Mouse (Mus musculus): ENCODE results near the gene Agxt.

Gene Agxt

GRCm38 (mm10) chr1:93135036-93135526 lies at the start of gene Agxt:
TSS of gene Agxt (plus strand) at chr1:93135240.
- DNase-seq (ENCODE audit: low spot score in 2 of 2) = no peak

- DNase-seq (ENCODE audit: low spot score in 2 of 2) = no peak
These were observed 42.5 kb upstream of the Agxt start for GRCm38 (mm10) chr1:93092582-93092981.

GRCm38 (mm10) chr1:93098956-93099355 lies 36.1 kb upstream of the Agxt start:
- no peak for DNase-seq (ENCODE audit: low spot score in 2 of 2)

GRCm38 (mm10) chr1:93100243-93100575 lies 34.8 kb upstream of the Agxt start:
- DNase-seq (ENCODE audit: low spot score in 2 of 2) = no peak

- no peak for DNase-seq (ENCODE audit: low spot score in 2 of 2)
These were observed 34.2 kb upstream of the Agxt start for GRCm38 (mm10) chr1:93100576-93101491.

- DNase-seq (ENCODE audit: low spot score in 2 of 2) = no peak
These were observed 33.4 kb upstream of the Agxt start, which contains the start of gene Kif1a for GRCm38 (mm10) chr1:93101571-93102061. TSS of gene Kif1a (minus strand) at chr1:93101951.

- DNase-seq (ENCODE audit: low spot score in 2 of 2) = no peak
These were observed 32.3 kb upstream of the Agxt start for GRCm38 (mm10) chr1:93102700-93103099.

- peak; percentile 8 to 14 for DNase-seq (ENCODE audit: low spot score in 2 of 2)
These were observed 20.2 kb upstream of the Agxt start for GRCm38 (mm10) chr1:93114713-93115463.

GRCm38 (mm10) chr1:93115471-93115870 lies 19.6 kb upstream of the Agxt start:
- DNase-seq (ENCODE audit: low spot score in 2 of 2) = no peak

- DNase-seq (ENCODE audit: low spot score in 2 of 2) = no peak
These were observed 16.2 kb upstream of the Agxt start for GRCm38 (mm10) chr1:93118816-93119215.

- DNase-seq (ENCODE audit: low spot score in 2 of 2) = no peak
These were observed 11.7 kb upstream of the Agxt start for GRCm38 (mm10) chr1:93123179-93123854.

GRCm38 (mm10) chr1:93124066-93124465 lies 11.0 kb upstream of the Agxt start:
- DNase-seq (ENCODE audit: low spot score in 2 of 2) = no peak

- DNase-seq (ENCODE audit: low spot score in 2 of 2) = no peak
These were observed 9.8 kb upstream of the Agxt start for GRCm38 (mm10) chr1:93125256-93125655.

- DNase-seq (ENCODE audit: low spot score in 2 of 2) = no peak
These were observed 6.8 kb upstream of the Agxt start for GRCm38 (mm10) chr1:93128209-93128608.

GRCm38 (mm10) chr1:93128710-93129349 lies 6.2 kb upstream of the Agxt start:
- DNase-seq (ENCODE audit: low spot score in 2 of 2) = no peak

- DNase-seq (ENCODE audit: low spot score in 2 of 2) = no peak
These were observed 4.6 kb upstream of the Agxt start for GRCm38 (mm10) chr1:93130242-93130983.

- DNase-seq (ENCODE audit: low spot score in 2 of 2) = no peak
These were observed 2.4 kb upstream of the Agxt start for GRCm38 (mm10) chr1:93132676-93133075.

- DNase-seq (ENCODE audit: low spot score in 2 of 2) = no peak
These were observed 3.5 kb downstream of the Agxt start for GRCm38 (mm10) chr1:93138534-93138933.

- DNase-seq (ENCODE audit: low spot score in 2 of 2) = no peak
These were observed 4.7 kb downstream of the Agxt start for GRCm38 (mm10) chr1:93139713-93140112.

- DNase-seq (ENCODE audit: low spot score in 2 of 2) = no peak
These were observed 7.8 kb downstream of the Agxt start for GRCm38 (mm10) chr1:93142871-93143270.

- DNase-seq (ENCODE audit: low spot score in 2 of 2) = no peak
These were observed 9.1 kb downstream of the Agxt start for GRCm38 (mm10) chr1:93144176-93144575.

Data from natural killer cell, adult 2 months (primary cell).